Mouse (Mus musculus) common myeloid progenitor, adult 5-6 weeks (primary cell): ENCODE data around the gene Sucla2. TPM values are rescaled to one million over a fixed set of nuclear protein-coding genes. Genes with fewer than 3 reads are reported as not detected.
A peak's percentile ranks its signal among the peaks of the same experiment; 100 is the strongest.
"Not testable (repeated sequence)": the region's sequence is repeated elsewhere in the genome, so short reads cannot be mapped to it uniquely, and the experiment has no call there.

Experiments
- ATAC-seq: replicated peaks from 2 replicates; pipeline ENCODE4 v1.8.0; 2016; ENCODE audit warnings: low read depth, mild to moderate bottlenecking, moderate TSS enrichment, inconsistent platforms; ENCODE audit not compliant: poor library complexity, severe bottlenecking
- total RNA-seq: library from RNA; stranded (forward); fragments of 200-1000, 187-1606 nt; gene quantifications from 2 replicates; pipeline ENCODE4 v1.2.3, GENCODE M21; 2017

Gene Sucla2
- total RNA-seq, 1 experiment from 2014 or later: 116 TPM

- no peak for ATAC-seq
Observed at GRCm38 (mm10) chr14:73508630-73509395, 16.3 kb upstream of the Sucla2 start.

- ATAC-seq: peak; percentile 87
Observed at GRCm38 (mm10) chr14:73509765-73510423, 15.2 kb upstream of the Sucla2 start, which contains the start of gene Med4. Med4 (plus strand) TSS chr14:73510025.

GRCm38 (mm10) chr14:73524136-73524535 lies 983 bp upstream of the Sucla2 start:
- no peak for ATAC-seq

GRCm38 (mm10) chr14:73528661-73529060 lies 3.5 kb downstream of the Sucla2 start:
- not testable (repeated sequence) for ATAC-seq

GRCm38 (mm10) chr14:73533755-73534465 lies 8.8 kb downstream of the Sucla2 start:
- ATAC-seq: no peak

- ATAC-seq: no peak
Observed at GRCm38 (mm10) chr14:73535641-73536040, 10.5 kb downstream of the Sucla2 start.

- no peak for ATAC-seq
Observed at GRCm38 (mm10) chr14:73543781-73544180, 18.7 kb downstream of the Sucla2 start.

- ATAC-seq: peak; percentile 62
Observed at GRCm38 (mm10) chr14:73547034-73547433, 21.9 kb downstream of the Sucla2 start.

GRCm38 (mm10) chr14:73548051-73548450 lies 22.9 kb downstream of the Sucla2 start, which contains the start of gene Nudt15:
Nudt15 (minus strand) TSS chr14:73548242.
- ATAC-seq: no peak

- ATAC-seq: no peak
Observed at GRCm38 (mm10) chr14:73550291-73550690, 25.2 kb downstream of the Sucla2 start.

- ATAC-seq: no peak
Observed at GRCm38 (mm10) chr14:73550732-73551131, 25.6 kb downstream of the Sucla2 start.

- ATAC-seq: no peak
Observed at GRCm38 (mm10) chr14:73551164-73551563, 26.0 kb downstream of the Sucla2 start.

GRCm38 (mm10) chr14:73552341-73553121 lies 27.4 kb downstream of the Sucla2 start:
- ATAC-seq: peak; percentile 99

- no peak for ATAC-seq
Observed at GRCm38 (mm10) chr14:73553122-73553696, 28.1 kb downstream of the Sucla2 start.

GRCm38 (mm10) chr14:73569831-73570230 lies 44.7 kb downstream of the Sucla2 start:
- not testable (repeated sequence) for ATAC-seq

- ATAC-seq: no peak
Observed at GRCm38 (mm10) chr14:73571143-73571542, 46.0 kb downstream of the Sucla2 start.

- no peak for ATAC-seq
Observed at GRCm38 (mm10) chr14:73574053-73574452, 48.9 kb downstream of the Sucla2 start.

- ATAC-seq: no peak
Observed at GRCm38 (mm10) chr14:73576336-73576735, 51.2 kb downstream of the Sucla2 start.

- ATAC-seq: no peak
Observed at GRCm38 (mm10) chr14:73588080-73588479, 63.0 kb downstream of the Sucla2 start.

GRCm38 (mm10) chr14:73592166-73592565 lies 67.0 kb downstream of the Sucla2 start:
- no peak for ATAC-seq
